Comparison of ENCODE assay signal across 1 mouse cellular context in genomic region chr13:23732156-23732804, GRCm38 (mm10).
TF ChIP-seq lines count a peak whose summit lies in the region.

No protein-coding gene starts in this region.

TF ChIP-seq in MEL, 35 proteins besides CTCF, POLR2A, EP300 and RAD21 (continued from another document):
- TF ChIP-seq GABPA (IDR thresholded peaks at IDR 0.05; ENCODE audit: low read depth, low read length): no peak
- no peak for TF ChIP-seq ETS1 (IDR thresholded peaks at IDR 0.05; ENCODE audit: low read depth, low read length)
